Mouse (Mus musculus) stomach, embryonic 14.5 days (tissue): Measurements from ENCODE around the gene Gm10490. TPM values are rescaled to one million over a fixed set of nuclear protein-coding genes. Genes with fewer than 3 reads are reported as not detected.
"Not testable (repeated sequence)": the region's sequence is repeated elsewhere in the genome, so short reads cannot be mapped to it uniquely, and the experiment has no call there.

ENCODE experiments used
- ATAC-seq: fragments of 200-750 bp; cut with Nextera tagmentation; 2 replicates; pipeline ENCODE4 v1.8.0; 2017; ENCODE audit warnings: low read depth, moderate TSS enrichment; ENCODE audit not compliant: insufficient number of reproducible peaks, insufficient read depth, low FRiP score
- H3K27ac ChIP-seq: fragments of 300-500 bp; sonication (generic); 2 replicates; pipeline ENCODE4 v1.5.1; 2014; ENCODE audit warnings: mild to moderate bottlenecking, low read length, moderate library complexity, mixed read lengths
- H3K27me3 ChIP-seq: fragments of 300-500 bp; sonication (generic); 2 replicates; pipeline ENCODE4 v1.6.1; 2014; ENCODE audit warnings: low read length, control low read depth, mixed read lengths; ENCODE audit not compliant: control insufficient read depth, insufficient read depth
- H3K36me3 ChIP-seq: fragments of 300-500 bp; sonication (generic); 2 replicates; pipeline ENCODE4 v1.6.1; 2014; ENCODE audit warnings: mild to moderate bottlenecking, control low read depth, low read length, moderate library complexity, mixed read lengths; ENCODE audit not compliant: control insufficient read depth, insufficient read depth
- H3K4me1 ChIP-seq: fragments of 300-500 bp; sonication (generic); 2 replicates; pipeline ENCODE4 v1.6.1; 2014; ENCODE audit warnings: low read length, control low read depth, mixed read lengths; ENCODE audit not compliant: control insufficient read depth, insufficient read depth
- H3K4me2 ChIP-seq: fragments of 300-500 bp; sonication (generic); replicated peaks from 2 replicates; pipeline ENCODE4 v1.6.1; 2014; ENCODE audit warnings: low read depth, low read length, control low read depth
- H3K4me3 ChIP-seq: fragments of 300-500 bp; sonication (generic); 2 replicates; pipeline ENCODE4 v1.5.1; 2014; ENCODE audit warnings: low read depth, low read length, control low read depth
- H3K9ac ChIP-seq: fragments of 300-500 bp; sonication (generic); replicated peaks from 2 replicates; pipeline ENCODE4 v1.6.1; 2014; ENCODE audit warnings: low read depth, mild to moderate bottlenecking, control low read depth, low read length, moderate library complexity, mixed read lengths
- H3K9me3 ChIP-seq: fragments of 300-500 bp; sonication (generic); 2 replicates; pipeline ENCODE4 v1.6.1; 2016; ENCODE audit warnings: low read depth, low read length, control low read depth; ENCODE audit not compliant: control insufficient read depth
- WGBS: fragments of 180-500 bp; shearing (Covaris S2); extraction: QIAGEN DNeasy Blood & Tissue Kit; methylation state at CpG from one replicate; pipeline ENCODE4 v1.1.7; 2014; 5-methylcytosine and 5-hydroxymethylcytosine counted together
- polyA plus RNA-seq: library from polyadenylated mRNA; unstranded; fragments of >200 nt; fragmentation: Nextera tagmentation; extraction: Ambion mirVana; gene quantifications from 2 replicates; pipeline ENCODE4 v1.2.1, GENCODE M21; 2014

Gm10490 gene
- polyA plus RNA-seq, result not detected in 2 replicates

DNA sequence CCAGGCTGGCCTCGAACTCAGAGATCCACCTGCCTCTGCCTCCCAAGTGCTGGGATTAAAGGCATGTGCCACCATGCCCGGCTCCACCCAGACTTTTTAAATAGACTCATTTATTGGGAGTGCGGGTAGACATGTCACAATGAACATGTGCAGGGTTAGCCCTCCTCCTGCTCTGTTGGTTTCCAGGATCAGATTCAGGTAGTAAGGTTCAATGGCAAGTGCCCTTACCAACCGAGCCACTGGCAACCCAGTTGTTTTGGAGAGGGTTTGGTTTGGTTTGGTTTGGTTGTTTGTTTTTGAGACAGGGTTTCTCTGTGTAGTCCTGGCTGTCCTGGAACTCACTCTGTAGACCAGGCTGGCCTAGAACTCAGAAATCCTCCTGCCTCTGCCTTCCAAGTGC, at the start of gene Gm10490:
Gene Gm10490 (plus strand): TSS at position 301 of the 400 bp plus-strand sequence.
- H3K4me2 ChIP-seq, H3K36me3 ChIP-seq, ATAC-seq, H3K9ac ChIP-seq, H3K4me3 ChIP-seq, H3K27me3 ChIP-seq, H3K9me3 ChIP-seq, H3K27ac ChIP-seq, H3K4me1 ChIP-seq: not testable (repeated sequence)
- WGBS, result 90% methylated on average over 4 of the region's 4 CpGs

DNA sequence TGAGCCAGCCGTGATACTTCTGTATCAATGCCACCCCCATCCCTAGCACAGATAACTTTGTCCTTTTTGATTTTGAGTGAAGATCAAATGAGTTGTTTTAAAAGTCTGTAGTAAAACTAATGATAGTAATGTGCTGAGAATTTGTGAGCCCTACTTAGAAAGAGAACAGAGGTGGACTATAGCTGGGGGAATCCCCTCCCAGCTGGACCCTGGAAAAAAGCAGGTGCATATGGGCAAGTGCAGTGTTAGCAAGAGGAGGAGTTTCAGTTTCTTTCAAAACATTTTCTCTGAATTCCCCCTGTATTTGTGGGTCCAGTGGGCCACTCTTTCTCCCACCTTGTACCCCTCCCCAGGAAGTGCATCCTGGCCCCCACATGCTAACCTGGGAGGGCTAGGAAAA, 46.2 kb upstream of the Gm10490 start:
- H3K9ac ChIP-seq, result no peak overlapping the region
- no peaks in the 10 kb centered on the region for H3K4me1 ChIP-seq
- no peak overlapping the region for H3K4me3 ChIP-seq
- H3K36me3 ChIP-seq, result peaks cover 6% of the 10 kb centered on the region
- ATAC-seq, result no peak
- 83% methylated on average over 1 of the region's 1 CpGs for WGBS
- no peak overlapping the region for H3K4me2 ChIP-seq
- H3K27ac ChIP-seq, result no peak overlapping the region
- no peaks in the 10 kb centered on the region for H3K9me3 ChIP-seq
- no peaks in the 10 kb centered on the region for H3K27me3 ChIP-seq

DNA sequence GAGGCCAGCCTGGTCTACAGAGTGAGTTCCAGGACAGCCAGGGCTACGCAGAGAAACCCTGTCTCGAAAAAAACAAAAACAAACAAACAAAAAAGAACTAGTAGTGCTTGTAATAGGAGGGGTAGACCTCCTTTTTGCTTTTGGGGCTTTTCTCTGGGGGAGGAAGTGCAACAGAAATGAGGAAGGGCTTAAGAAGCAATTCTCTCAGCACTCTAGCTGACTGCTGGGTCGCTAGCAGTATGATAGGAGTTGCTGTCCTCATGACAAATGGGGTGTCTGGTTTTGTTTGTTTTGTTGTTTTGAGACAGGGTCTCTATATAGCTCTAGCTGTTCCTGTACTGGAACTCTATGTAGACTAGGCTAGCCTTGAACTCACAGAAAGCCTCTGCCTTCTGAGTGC, 44.8 kb upstream of the Gm10490 start:
- Histone ChIP-seq H3K9ac (no peak overlapping the region), H3K36me3 (peaks cover 6% of the 10 kb centered on the region), H3K4me2 (no peak overlapping the region), H3K27me3 (no peaks in the 10 kb centered on the region), H3K27ac (no peak overlapping the region), H3K4me3 (no peak overlapping the region), H3K9me3 (no peaks in the 10 kb centered on the region), H3K4me1 (no peaks in the 10 kb centered on the region)
- 76% methylated on average over 3 of the region's 3 CpGs for WGBS
- ATAC-seq, result no peak

DNA sequence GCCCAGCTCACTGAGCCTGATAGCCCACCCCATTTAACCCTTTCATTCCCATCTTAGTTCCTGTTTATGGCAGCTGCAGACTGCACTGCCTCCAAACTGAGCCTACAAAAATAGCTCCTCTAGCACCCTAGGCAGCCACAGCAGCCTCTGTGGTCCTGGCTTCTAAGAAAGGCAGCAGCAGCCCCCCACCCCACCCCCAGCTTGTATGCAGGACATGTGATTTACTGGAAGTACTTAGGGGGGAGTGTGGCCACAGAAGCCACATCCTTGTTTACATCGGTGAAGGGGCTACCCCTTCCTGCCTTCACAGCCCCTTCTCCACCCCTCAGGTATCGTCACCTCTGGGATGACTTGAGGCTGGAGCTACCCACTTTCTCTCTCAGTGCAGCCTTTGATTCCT, 44.0 kb upstream of the Gm10490 start:
- Histone ChIP-seq H3K27me3 (no peaks in the 10 kb centered on the region), H3K9me3 (no peaks in the 10 kb centered on the region), H3K9ac (no peak overlapping the region), H3K27ac (no peak overlapping the region), H3K4me1 (no peaks in the 10 kb centered on the region), H3K4me3 (no peak overlapping the region), H3K36me3 (peaks cover 6% of the 10 kb centered on the region), H3K4me2 (no peak overlapping the region)
- 78% methylated on average over 2 of the region's 2 CpGs for WGBS
- no peak for ATAC-seq

DNA sequence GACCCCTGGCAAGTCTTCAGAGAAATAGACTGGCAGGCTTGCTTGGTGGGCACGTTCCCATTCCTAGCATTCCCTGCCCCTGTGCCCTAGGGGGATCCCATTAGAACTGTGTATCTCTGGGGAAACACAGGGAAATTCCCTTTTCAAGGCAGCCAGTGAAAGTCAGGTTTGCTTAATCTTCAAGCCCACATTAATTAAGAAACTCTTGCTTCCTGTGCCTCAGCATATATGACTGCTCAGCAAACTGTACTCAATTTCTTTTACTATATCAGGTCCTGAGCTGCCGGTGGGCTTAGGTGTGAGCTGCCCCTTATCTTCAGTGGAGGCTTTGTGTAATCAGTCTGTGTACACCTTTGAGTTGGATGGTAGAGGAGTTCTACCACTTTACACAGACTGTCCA, 43.6 kb upstream of the Gm10490 start:
- Histone ChIP-seq H3K9ac (no peak overlapping the region), H3K4me1 (no peaks in the 10 kb centered on the region), H3K27me3 (no peaks in the 10 kb centered on the region), H3K27ac (no peak overlapping the region), H3K9me3 (no peaks in the 10 kb centered on the region), H3K36me3 (peaks cover 6% of the 10 kb centered on the region), H3K4me3 (no peak overlapping the region), H3K4me2 (no peak overlapping the region)
- ATAC-seq, result peak; percentile 37; the same call in 1 of the 2 replicates
- WGBS, result 49% methylated on average over 2 of the region's 2 CpGs

DNA sequence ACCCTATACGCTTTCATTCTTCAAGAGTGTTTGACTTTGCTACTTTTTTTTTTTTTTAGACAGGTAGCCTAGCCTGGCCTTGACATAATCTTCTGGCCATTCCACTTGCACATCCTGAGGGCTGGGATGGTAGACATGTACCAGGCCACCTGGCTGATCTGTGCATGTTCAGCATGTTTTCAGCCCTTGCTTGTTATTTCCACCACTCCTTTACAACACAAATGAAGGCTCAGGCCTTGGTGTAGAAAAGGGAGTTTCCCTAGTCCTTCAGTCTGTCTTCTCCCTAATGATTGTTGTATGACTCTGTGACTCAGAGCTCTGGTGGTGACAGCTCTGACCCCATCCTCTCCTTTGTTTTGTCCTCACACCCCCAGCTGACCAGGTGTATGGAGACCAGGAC, 42.2 kb upstream of the Gm10490 start:
- Histone ChIP-seq H3K4me1 (no peaks in the 10 kb centered on the region), H3K4me2 (no peak overlapping the region), H3K27me3 (no peaks in the 10 kb centered on the region), H3K36me3 (peaks cover 6% of the 10 kb centered on the region), H3K27ac (no peak overlapping the region), H3K9ac (no peak overlapping the region), H3K4me3 (no peak overlapping the region), H3K9me3 (no peaks in the 10 kb centered on the region)
- WGBS, result 91% methylated on average over 1 of the region's 1 CpGs
- no peak for ATAC-seq

DNA sequence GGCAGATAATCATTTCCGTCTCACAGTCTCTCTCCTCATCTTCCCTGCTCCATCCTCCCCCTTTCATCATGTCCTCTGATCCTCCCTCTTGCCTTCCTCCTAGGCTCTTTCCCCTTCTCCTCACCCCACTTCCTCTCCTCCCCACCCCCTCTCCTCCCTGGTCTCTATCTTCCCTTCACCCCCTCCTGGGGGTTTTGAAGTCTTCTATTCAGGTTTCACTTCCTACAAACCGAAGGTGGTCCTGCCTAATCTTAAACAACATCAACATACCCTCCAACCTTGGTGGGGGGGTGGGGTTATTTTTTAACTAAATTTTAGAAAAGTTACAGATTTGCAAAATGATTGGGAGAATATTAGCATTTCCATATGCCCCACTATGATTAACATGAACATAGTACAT, 40.8 kb upstream of the Gm10490 start:
- Histone ChIP-seq H3K4me3 (no peak overlapping the region), H3K4me2 (no peak overlapping the region), H3K9me3 (no peaks in the 10 kb centered on the region), H3K27me3 (no peaks in the 10 kb centered on the region), H3K9ac (no peak overlapping the region), H3K27ac (no peak overlapping the region), H3K36me3 (peaks cover 8% of the 10 kb centered on the region), H3K4me1 (no peaks in the 10 kb centered on the region)
- ATAC-seq, result no peak
- 52% methylated on average over 2 of the region's 2 CpGs for WGBS

DNA sequence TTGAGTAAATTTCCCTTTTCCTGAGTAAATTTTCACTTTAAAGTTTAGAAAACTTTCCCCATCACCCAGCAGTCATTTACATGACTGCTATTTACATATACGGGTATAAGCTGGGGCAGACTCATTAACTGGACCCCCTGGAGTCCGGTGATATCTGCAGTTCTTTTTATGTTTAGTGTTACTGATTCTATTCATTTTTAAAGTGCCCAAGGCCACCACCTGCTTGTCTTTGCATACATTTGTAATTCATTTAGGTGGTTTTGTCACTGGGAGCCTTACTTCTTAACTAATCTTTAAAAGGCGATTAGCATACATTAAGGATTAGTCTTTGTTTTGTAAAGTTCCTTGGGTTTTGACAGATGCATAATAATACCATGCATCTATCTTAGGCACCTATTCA, 39.5 kb upstream of the Gm10490 start:
- Histone ChIP-seq H3K4me2 (no peak overlapping the region), H3K27me3 (no peaks in the 10 kb centered on the region), H3K9me3 (no peaks in the 10 kb centered on the region), H3K36me3 (peaks cover 10% of the 10 kb centered on the region), H3K4me1 (no peaks in the 10 kb centered on the region), H3K27ac (no peak overlapping the region), H3K9ac (no peak overlapping the region), H3K4me3 (no peak overlapping the region)
- 47% methylated on average over 3 of the region's 3 CpGs for WGBS
- no peak for ATAC-seq

DNA sequence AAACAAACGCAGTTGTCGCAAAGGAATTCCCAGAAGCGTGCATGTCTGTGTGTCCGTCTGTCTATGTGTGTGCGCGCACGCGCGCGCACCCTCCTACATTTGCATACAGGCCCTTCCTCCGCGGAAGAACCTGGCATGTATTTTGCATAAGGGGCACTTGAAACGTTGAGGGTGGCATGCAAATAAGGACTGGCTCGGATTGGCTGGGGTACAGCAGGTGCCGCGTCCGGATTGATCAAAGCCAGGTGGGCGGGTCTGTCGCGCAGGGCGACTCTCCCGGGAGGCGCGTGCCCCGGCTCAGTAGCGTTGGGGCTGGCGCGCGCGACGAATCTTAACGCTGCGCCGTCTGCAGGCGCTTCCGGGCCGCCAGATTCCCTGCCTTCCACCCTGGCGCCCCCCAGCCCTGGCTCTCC, 31.3 kb upstream of the Gm10490 start, which contains the start of gene Pim2:
Gene Pim2 (plus strand): TSS at position 256 of the 413 bp plus-strand sequence.
- 16% methylated on average over 38 of the region's 38 CpGs for WGBS
- Histone ChIP-seq H3K4me1 (no peaks in the 10 kb centered on the region), H3K4me2 (peak within 1 kb of the TSS; percentile 85), H3K4me3 (peak within 1 kb of the TSS; percentile 35), H3K9me3 (no peaks in the 10 kb centered on the region), H3K27ac (no peak within 1 kb of the TSS), H3K27me3 (no peaks in the 10 kb centered on the region), H3K36me3 (peaks cover 4% of the 10 kb centered on the region; the same call in 1 of the 2 replicates), H3K9ac (no peak within 1 kb of the TSS; the same call in 1 of the 2 replicates)
- peak; percentile 93 for ATAC-seq
